Mouse (Mus musculus): Measurements from ENCODE around the gene Tbk1.

The Tbk1 gene

GRCm38 (mm10) chr10:121542156-121542555 is 44.4 kb downstream of the Tbk1 start:
- DNase-seq (ENCODE audit: low spot score): no peak

GRCm38 (mm10) chr10:121534995-121535394 is 51.6 kb downstream of the Tbk1 start:
- no peak for DNase-seq (ENCODE audit: low spot score)

- DNase-seq (ENCODE audit: low spot score): peak; percentile 75
Measured at GRCm38 (mm10) chr10:121533137-121533872, 53.3 kb downstream of the Tbk1 start.

- DNase-seq (ENCODE audit: low spot score): no peak
Measured at GRCm38 (mm10) chr10:121531541-121531940, 55.0 kb downstream of the Tbk1 start.

- no peak for DNase-seq (ENCODE audit: low spot score)
Measured at GRCm38 (mm10) chr10:121530365-121531003, 56.1 kb downstream of the Tbk1 start.

- DNase-seq (ENCODE audit: low spot score): no peak
Measured at GRCm38 (mm10) chr10:121529261-121529660, 57.3 kb downstream of the Tbk1 start.

- DNase-seq (ENCODE audit: low spot score): no peak
Measured at GRCm38 (mm10) chr10:121528470-121528869, 58.1 kb downstream of the Tbk1 start.

- no peak for DNase-seq (ENCODE audit: low spot score)
Measured at GRCm38 (mm10) chr10:121527114-121527513, 59.5 kb downstream of the Tbk1 start.

GRCm38 (mm10) chr10:121520923-121521585 is 65.5 kb downstream of the Tbk1 start:
- no peak for DNase-seq (ENCODE audit: low spot score)

GRCm38 (mm10) chr10:121519710-121520109 is 66.9 kb downstream of the Tbk1 start:
- DNase-seq (ENCODE audit: low spot score): no peak

- peak; percentile 94 for DNase-seq (ENCODE audit: low spot score)
Measured at GRCm38 (mm10) chr10:121516008-121516600, 70.5 kb downstream of the Tbk1 start.

- no peak for DNase-seq (ENCODE audit: low spot score)
Measured at GRCm38 (mm10) chr10:121509751-121510643, 76.6 kb downstream of the Tbk1 start.

- no peak for DNase-seq (ENCODE audit: low spot score)
Measured at GRCm38 (mm10) chr10:121507755-121508544, 78.6 kb downstream of the Tbk1 start.

GRCm38 (mm10) chr10:121506731-121507583 is 79.6 kb downstream of the Tbk1 start:
- DNase-seq (ENCODE audit: low spot score): peak; percentile 81

- no peak for DNase-seq (ENCODE audit: low spot score)
Measured at GRCm38 (mm10) chr10:121505929-121506328, 80.7 kb downstream of the Tbk1 start.

GRCm38 (mm10) chr10:121504973-121505911 is 81.3 kb downstream of the Tbk1 start:
- DNase-seq (ENCODE audit: low spot score): peak; percentile 67

- DNase-seq (ENCODE audit: low spot score): no peak
Measured at GRCm38 (mm10) chr10:121501160-121501559, 85.4 kb downstream of the Tbk1 start.

GRCm38 (mm10) chr10:121500034-121500433 is 86.6 kb downstream of the Tbk1 start:
- DNase-seq (ENCODE audit: low spot score): no peak

GRCm38 (mm10) chr10:121499063-121499462 is 87.5 kb downstream of the Tbk1 start:
- no peak for DNase-seq (ENCODE audit: low spot score)

Data from testis, postnatal 10 days (tissue).